Mouse (Mus musculus) thymus, postnatal 4 days (tissue): ENCODE results near the gene Prdx6b.

Experiments
- DNase-seq: peaks from one replicate; pipeline ENCODE4 v3.0.0; 2021

Gene Prdx6b

GRCm38 (mm10) chr2:80292172-80292571, at the start of gene Prdx6b:
Gene Prdx6b, plus strand, starts transcription at chr2:80292472.
- no peak for DNase-seq

GRCm38 (mm10) chr2:80247466-80247865, 44.8 kb upstream of the Prdx6b start:
- no peak for DNase-seq

GRCm38 (mm10) chr2:80247868-80248267, 44.4 kb upstream of the Prdx6b start:
- DNase-seq = no peak

- DNase-seq = no peak
Observed at GRCm38 (mm10) chr2:80259888-80260672, 32.2 kb upstream of the Prdx6b start.

GRCm38 (mm10) chr2:80266894-80267293, 25.4 kb upstream of the Prdx6b start:
- peak; percentile 51 for DNase-seq

GRCm38 (mm10) chr2:80268053-80268452, 24.2 kb upstream of the Prdx6b start:
- DNase-seq = no peak

- DNase-seq = no peak
Observed at GRCm38 (mm10) chr2:80271431-80271830, 20.8 kb upstream of the Prdx6b start.

GRCm38 (mm10) chr2:80273038-80273437, 19.2 kb upstream of the Prdx6b start:
- no peak for DNase-seq

GRCm38 (mm10) chr2:80273763-80274162, 18.5 kb upstream of the Prdx6b start:
- DNase-seq = no peak

GRCm38 (mm10) chr2:80275136-80275535, 17.1 kb upstream of the Prdx6b start:
- DNase-seq = no peak

GRCm38 (mm10) chr2:80282214-80282613, 10.1 kb upstream of the Prdx6b start:
- no peak for DNase-seq

GRCm38 (mm10) chr2:80286397-80286796, 5.9 kb upstream of the Prdx6b start:
- no peak for DNase-seq

GRCm38 (mm10) chr2:80298334-80298733, 6.1 kb downstream of the Prdx6b start:
- no peak for DNase-seq

- DNase-seq = no peak
Observed at GRCm38 (mm10) chr2:80300806-80301205, 8.5 kb downstream of the Prdx6b start.

GRCm38 (mm10) chr2:80303957-80304356, 11.7 kb downstream of the Prdx6b start:
- DNase-seq = no peak

GRCm38 (mm10) chr2:80307701-80308100, 15.4 kb downstream of the Prdx6b start:
- no peak for DNase-seq

- DNase-seq = no peak
Observed at GRCm38 (mm10) chr2:80309775-80310174, 17.5 kb downstream of the Prdx6b start.

- DNase-seq = no peak
Observed at GRCm38 (mm10) chr2:80310772-80311171, 18.5 kb downstream of the Prdx6b start.

- no peak for DNase-seq
Observed at GRCm38 (mm10) chr2:80311350-80311749, 19.1 kb downstream of the Prdx6b start.

GRCm38 (mm10) chr2:80314201-80314600, 21.9 kb downstream of the Prdx6b start:
- DNase-seq = no peak

- DNase-seq = no peak
Observed at GRCm38 (mm10) chr2:80314854-80315241, 22.6 kb downstream of the Prdx6b start.

- DNase-seq = peak; percentile 92
Observed at GRCm38 (mm10) chr2:80315242-80316161, 23.2 kb downstream of the Prdx6b start, which contains the start of gene Dnajc10. Gene Dnajc10, plus strand, starts transcription at chr2:80315466.

GRCm38 (mm10) chr2:80322878-80323277, 30.6 kb downstream of the Prdx6b start:
- no peak for DNase-seq

- no peak for DNase-seq
Observed at GRCm38 (mm10) chr2:80325779-80326178, 33.5 kb downstream of the Prdx6b start.
